Mouse (Mus musculus) thymus, postnatal 14 days (tissue): ENCODE results near the gene Zfp644.
A peak's percentile ranks its signal among the peaks of the same experiment; 100 is the strongest.
"Not testable (repeated sequence)": the region's sequence is repeated elsewhere in the genome, so short reads cannot be mapped to it uniquely, and the experiment has no call there.

ENCODE experiments used
- DNase-seq: peaks from one replicate; pipeline ENCODE4 v3.0.0; 2021

The Zfp644 gene

DNA sequence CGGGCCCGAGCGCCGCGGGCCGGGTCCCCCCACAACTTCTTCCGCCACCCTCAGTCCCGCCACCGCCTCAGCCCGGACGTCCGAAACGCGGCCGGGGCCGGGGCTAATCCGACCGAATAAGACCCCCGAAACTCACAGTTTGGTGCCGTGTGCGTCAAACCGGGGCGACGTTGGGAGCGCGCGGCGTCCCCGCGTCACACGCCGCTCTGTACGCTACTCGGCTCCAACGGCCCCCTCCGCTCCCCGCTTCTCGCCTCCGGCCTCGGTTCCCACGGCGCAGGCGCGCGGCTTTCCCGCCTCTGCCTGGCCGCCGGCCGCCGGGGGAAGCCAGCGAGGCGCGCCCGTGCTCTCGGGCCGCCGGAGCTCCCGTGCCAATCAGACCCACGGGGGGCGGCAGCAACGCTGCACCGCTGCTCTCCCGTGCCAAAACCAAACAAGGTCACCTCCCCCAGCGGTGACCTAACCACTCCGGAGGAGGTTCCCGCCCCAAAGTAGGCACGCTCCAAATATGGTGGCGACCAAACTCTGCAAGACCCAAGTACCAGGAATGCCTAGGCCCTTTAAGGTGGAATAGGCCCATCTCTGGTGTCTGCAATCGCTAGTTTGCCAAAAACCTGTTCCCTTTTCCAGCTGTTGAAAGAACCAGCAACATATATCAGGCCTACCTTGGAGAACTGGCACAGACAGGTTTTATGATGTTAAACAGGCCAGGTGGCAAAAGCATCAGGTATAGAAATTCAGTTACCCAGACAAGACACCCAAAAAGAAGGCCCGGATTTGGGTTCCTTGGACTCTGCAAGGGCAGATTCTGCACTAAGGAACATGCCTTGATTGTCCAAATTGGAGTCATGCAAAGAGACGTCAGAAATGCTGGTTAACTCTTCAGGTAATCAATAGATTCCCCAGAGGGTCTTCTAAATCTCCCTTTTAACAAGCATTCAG is at the start of gene Zfp644:
Gene Zfp644, minus strand, starts transcription at position 892 of the 942 bp plus-strand sequence.
- peak; percentile 91 for DNase-seq

DNA sequence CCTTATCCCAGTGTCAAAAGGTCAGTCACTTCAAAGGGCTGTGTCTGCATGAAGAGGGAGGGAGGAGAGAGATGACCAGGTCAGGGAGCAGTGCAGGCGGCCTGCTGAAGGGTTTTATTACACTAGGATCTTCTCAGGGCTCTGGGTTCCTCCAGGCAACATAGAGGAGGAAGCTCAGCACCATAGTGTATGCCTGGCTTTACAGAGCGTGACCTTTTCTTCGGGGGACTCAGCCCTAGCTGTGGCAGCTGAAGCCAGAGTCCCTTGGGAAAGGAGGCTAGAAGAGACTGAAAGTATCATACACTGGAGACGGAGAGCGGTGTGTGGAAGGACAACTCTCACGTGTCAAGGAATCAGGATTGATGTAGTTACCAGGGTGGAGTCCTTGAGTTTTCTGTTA is 42.6 kb upstream of the Zfp644 start:
- DNase-seq: no peak

DNA sequence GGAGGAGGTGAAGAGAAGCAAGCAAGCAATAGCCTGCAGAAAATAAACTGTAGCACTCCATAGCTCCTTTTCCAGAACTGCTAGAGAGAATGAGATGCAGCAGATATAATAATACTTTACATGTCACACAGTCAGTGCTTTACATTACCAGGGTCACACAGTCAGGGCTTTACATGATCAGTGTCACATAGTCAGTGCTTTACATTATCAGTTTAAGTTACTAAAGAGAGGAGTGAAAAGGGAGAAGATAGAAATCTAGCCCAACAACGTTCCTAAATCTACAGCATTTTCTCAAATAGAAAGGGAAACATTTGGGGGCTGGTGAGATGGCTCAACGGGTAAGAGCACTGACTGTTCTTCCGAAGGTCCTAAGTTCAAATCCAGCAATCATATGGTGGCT is 26.4 kb upstream of the Zfp644 start:
- DNase-seq: no peak

DNA sequence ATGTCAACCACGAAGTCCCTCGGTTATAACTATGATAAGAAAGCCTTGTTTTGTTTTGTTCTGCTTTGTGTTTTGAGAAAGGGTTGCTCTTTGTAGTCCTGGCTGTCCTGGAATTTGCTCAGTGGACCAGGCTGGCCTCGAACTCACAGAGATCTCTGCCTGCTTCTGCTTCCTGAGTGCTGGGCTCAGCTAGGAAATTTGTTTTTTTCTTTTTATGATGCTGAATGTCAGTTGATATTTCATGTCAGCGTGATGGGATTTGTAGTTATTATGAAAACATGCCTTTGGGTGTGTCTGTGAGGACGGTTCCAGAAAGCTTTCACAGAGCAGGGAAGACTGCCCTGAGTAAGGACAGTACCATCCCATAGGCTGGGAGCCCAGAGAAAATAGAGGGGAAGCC is 25.7 kb upstream of the Zfp644 start:
- DNase-seq: no peak

DNA sequence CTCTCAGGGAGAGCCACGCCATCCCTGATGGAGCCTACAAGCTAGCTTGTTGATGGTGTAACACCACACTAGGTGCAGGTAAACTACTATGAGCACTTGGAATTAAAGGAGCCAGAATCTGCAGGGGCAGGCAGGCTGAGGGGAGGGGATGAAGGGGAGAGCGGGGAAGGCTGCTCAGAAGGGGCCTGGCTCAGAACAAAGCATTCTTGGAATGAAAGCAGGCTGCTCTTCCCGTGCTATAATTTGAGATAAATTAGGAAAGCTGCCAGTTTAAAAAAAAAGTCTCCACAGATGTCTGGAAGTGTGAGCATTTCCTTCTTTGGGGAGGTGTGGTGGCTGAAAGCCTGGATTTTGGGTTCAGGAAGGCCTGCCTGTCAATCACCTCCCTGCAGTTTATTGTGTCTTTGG is 14.8 kb upstream of the Zfp644 start:
- no peak for DNase-seq

DNA sequence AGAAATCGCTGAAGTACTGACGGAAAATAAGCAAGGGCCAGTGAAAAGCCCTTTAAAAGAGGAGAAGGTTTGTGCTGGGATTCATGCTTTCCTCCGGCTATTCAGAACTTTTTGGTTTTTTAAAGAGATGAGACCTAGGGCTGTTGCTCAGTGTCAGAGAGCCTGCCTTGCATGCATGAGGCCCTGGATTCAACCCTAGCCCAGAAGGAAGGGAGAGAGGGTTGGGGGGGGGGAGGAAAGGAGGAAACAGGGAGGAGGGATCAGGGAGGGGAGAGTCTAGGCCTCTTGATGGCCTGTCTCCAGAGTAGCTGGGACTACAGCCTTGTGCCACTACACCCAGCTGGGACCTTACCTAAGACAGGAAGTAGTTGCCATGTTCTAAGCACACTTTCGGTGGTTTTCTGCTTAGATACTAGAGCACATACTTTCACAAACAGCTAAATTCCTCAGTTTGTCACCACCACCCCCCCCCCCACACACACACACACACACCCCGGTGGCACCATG is 14.2 kb upstream of the Zfp644 start:
- DNase-seq: no peak

DNA sequence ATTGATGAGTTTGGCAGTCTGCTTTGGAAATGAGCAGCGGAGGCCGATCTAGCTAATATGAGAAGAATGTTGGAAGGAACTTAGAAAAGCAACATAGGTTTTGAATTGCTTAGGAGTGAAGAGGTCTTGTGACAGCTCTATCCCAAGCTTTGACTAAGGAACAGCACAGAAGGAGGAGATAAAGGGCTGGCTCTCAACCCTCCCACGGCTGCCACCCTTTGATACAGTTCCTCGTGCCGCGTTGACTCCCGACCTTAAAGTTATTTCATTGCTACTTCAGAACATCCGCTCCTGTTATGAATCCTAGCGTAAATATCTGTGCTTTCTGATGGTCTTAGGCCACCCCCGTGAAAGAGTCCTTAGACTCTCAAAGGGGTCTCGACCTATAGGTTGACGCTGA is 13.5 kb upstream of the Zfp644 start:
- DNase-seq: no peak

DNA sequence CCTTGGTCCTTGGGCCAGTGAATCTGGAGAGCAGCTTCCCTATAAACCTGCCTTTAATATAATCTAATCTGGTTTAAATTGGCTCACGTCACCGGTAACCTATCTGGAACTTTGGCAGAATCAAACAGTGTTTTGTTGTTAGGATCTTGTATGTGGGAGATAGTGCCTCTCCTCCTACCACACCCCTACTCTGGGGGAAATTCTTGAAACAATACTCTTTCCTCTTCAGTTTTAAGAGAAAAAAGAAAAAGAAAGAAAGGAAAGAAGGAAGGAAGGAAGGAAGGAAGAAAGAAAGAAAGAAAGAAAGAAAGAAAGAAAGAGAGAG is 13.0 kb upstream of the Zfp644 start:
- DNase-seq: no peak

DNA sequence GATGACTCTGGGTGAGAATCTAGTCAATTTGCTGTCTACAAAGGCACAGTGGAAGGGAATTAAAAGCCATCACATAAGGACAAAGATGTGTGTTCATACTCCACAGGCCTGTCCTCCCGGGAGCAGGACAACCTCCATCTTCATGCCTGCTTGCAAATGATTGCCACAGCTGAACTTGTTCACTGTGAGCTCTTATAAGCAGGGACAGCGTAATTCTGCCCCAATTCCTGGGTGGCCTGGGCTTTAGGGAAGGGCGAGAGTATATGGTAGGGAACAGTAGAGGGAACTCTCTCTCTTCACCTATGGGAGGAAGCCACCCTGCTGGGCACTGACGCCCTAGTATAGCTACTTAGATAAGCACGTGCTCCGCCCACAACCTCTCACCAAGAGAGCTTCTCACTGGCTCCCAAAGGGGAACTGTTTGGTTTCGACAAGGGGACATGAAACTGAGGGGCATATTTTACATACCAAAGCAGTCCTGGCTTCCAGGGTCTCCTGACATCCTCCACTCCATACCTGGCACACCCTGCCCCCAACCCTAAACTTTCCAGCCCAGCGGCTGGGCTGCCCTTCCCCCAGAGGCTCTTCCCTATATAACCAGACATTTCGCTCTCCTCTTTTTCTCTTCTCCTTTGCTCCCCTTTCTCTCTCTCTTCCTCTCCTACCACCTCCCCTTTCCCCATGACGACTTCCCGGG is 12.4 kb upstream of the Zfp644 start:
- peak; percentile 23 for DNase-seq

DNA sequence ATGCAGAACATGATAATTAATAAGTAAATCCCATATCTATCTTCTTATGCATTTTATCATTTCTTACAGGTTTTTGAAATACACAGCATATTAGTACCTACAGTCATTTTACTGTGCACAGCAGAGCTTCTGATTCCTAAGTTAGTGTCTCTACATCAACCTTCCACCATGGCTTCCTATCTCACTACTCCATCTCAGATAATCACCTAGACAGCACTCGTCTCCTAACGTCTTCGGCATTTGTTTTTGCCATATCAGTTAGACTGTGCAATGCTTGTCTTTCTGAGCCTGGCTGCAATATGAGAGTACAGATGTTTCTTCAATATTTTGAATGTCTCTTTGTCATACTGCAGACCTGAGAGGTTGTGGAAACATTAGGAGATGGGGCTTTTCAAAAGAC is 9.3 kb upstream of the Zfp644 start:
- DNase-seq: no peak

DNA sequence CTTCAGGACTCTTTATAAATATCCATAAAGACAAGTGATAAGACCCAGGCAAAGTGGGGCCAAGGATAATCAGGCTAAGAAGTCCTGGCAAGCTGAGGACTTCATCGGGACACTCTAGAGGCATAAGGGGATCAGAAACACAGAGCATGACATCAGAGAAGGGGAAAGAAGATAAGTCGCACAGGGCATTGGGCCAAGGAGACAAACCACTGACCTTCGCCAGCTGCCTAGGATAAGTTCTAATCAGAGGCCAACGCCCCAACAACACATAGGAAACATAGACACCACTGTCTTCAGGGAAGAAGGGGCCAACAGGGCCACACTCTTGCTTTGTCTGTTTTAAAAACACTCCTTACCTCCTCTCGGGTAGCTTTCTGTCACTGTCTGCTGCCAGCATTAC is 8.1 kb upstream of the Zfp644 start:
- no peak for DNase-seq

DNA sequence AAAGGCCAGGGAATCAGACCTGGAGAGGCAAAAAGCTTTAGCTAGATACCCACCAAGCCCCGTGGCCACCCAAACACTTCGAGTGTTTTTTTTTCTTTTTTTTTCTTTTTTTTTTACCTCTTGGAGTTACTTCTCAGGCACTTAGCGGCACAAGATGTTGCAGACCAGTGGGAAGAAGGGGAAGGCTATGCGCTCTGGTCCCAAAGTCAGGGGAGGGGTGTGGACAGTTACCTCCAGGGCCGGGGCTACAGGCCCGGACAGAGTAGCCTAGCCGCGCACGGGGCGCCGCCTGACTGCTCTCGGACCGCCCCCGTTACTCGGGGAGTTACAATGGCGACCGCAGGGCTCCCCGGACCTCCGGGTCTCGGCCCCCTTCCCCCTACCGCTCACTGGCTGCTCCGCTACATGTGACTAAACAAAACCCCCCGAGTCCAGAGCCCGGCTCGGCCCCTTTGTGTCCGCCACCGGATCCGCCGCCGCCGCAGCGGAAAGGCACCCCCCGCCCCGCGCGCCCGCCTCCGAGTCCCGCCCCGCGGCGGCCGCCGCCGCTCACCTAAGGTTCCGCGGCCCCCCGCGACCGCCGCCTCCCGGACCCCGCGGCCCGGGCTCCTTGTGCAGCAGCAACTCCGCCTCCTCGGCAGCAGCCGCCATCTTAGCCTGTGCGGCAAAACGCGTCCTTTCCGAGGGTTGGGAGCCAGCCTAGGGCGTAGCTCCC is 1.2 kb downstream of the Zfp644 start:
- DNase-seq: peak; percentile 84

DNA sequence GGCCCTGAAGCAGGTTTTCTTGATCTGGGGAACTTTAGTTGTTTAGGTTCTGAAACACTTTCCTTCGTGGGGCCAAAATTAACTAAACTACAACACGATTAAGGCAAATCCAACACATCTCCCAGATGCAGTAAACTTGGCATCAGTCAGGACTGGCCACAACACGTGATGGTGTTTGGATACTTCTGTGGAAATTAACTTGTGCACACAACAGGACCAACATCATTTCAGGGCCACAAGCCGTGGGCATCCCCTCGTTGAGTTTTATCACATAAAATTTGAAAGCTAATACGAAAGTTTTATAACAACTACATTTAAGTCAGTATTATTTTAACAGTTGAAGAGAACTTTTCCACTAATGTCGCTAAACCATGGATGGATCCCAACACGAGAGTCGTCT is 1.9 kb downstream of the Zfp644 start:
- no peak for DNase-seq

DNA sequence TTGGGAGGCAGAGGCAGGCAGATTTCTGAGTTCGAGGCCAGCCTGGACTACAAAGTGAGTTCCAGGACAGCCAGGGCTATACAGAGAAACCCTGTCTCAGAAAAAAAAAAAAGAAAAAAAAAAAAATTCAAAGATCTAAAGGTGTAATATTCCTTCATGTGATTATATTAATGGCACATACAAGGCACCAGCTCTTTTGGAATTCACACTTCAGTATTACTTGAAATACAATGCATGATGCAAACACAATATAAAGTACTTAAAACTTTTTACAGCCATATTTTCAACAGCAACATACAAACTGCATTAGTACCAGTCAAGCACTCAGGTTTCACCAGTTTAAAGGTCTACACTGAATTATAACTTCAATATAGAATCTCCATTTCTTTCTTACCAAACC is 2.4 kb downstream of the Zfp644 start:
- DNase-seq: no peak

DNA sequence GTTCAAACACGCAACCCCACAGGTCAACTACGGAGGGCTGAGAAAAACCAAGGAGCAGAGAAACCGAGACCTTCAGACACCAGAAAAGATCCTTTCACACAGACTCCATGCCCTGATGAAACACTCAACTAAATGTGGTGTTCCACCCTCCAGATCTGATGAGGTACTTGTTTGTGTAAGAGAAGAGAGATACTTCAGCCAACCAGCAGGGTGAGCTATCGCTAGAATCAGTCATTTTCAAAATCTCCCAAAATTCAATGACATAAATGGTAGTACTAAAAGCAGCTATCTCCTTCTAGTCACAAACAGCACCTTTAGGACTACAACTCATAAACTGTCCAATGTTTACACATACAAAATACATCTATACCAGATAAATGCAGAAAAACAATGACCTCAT is 4.1 kb downstream of the Zfp644 start:
- DNase-seq: peak; percentile 54

DNA sequence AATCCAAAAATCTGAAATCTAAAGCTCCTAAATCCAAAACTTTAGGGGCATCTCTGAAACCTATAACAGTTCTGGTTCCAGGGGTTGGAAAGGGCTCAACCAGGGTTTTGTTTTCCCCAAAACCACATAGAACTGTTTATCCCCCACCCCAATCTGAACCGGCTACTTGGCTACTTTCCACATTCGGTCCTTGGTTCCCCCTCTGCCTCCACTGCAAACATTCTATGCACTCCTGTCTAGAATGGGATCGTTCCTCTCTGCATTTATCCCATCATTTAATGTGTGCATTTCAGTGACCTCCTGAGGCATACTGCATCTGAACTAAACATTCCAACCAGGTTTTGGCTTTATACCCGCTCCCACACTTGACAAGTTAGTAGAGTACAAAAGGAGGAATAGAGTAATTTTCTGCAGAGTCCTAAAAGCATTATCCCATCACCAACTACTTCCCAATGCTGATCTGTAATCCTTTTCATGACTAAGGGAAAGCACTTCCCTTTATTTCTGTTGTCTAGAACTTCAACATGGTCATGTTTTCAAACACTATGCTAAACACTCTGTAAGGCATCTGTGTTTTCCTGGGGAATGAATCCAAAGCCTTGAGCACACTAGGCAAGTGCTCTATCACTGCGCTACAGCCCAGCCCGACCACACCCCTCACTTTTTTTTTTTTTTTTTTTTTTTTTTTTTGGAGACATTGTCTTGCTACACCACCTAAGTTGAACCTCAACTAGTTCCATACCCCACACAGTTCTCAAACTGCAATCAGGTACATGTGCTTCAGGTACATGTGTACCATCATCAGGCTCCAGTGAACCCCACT is 16.2 kb downstream of the Zfp644 start:
- no peak for DNase-seq

DNA sequence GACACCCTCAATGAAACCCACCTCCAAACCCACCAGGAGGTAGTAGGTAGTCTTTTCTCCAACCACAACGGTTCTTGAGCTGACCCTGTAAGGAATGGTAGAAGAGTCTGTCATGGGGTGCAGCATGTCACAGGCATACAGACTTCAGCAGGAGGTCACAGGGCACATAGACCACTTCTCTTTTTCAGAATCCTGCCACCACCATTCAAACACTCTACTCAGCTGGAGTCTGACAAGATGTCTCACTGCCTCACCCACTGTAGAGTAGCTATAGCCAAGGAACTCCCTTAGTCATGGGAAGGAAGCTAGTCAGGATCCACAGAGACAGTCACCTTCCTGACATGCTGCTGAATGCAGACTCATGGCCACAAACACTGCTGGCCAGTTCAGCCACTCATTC is 17.4 kb downstream of the Zfp644 start:
- DNase-seq: no peak

DNA sequence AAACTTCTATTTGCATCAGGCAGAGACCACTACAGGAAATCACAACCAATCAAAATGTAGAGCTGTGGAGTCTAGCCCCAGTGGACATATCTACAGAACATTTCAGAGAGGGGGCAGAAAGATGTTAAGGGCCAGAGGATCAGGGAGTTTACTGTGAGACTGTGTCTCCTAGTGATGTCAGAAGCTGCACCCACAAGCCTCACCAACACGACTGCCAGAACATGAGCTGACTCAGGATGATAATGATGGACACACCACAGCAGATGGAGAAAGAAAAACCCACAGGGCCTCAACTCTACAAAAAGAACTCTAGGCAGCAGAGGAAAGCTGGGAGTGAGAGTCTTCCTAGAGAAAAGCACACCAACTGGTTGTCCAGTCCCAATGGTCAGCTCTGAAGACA is 18.3 kb downstream of the Zfp644 start:
- not testable (repeated sequence) for DNase-seq

DNA sequence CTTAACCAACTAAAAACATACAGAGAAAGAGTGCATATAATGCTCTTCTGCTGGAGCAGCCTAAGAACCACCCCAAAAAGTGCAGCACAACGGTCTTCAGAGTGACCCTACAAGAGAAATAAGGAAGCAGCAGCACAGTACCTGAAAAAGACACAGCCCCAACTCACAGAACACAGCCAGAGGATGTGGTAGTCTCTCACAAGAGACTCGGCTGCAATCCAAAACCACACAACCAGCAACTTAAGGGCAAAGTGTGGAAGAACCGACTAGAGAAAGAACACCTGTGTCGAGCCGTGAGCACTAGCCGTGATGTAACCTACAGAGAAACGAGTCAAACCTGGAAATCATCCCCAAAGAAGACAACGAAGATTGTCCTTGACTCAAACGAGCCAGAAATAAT is 20.3 kb downstream of the Zfp644 start:
- peak; percentile 76 for DNase-seq

DNA sequence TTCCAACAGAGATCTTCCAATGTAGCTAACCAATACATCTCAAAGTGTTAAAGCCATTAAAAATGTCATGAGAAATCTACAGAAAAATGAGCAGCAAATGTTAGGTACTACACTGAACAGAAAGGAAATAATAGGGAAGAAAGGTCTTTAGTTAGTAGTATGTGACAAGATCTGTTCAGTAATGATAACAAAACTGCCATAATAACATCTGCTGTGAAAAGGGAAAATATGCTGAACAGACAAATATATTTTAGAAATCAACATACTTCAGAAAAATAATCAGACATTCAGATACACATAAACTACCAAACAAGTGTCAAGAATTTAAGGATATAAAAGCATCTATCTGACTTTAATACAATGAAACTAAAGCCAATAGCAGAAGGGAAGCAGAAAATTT is 24.5 kb downstream of the Zfp644 start:
- DNase-seq: no peak

DNA sequence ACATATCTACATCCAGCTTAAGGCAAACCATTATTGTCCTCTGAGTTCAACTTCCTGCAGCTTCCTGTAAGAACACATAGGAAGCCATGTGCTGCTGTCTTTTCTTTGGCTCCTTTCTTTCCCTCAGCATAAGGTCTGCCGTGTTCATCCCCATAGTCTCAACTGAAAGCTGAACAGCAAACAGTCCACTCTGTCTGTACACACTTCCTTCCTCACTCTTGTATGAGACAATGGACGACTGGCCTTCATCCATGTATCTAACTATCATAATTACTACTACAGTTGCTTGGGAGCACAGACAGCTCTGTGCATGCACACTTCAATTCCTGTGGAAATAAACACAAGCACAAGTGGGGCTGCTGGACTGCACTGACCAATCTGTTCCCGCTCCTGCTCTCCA is 25.2 kb downstream of the Zfp644 start:
- no peak for DNase-seq

DNA sequence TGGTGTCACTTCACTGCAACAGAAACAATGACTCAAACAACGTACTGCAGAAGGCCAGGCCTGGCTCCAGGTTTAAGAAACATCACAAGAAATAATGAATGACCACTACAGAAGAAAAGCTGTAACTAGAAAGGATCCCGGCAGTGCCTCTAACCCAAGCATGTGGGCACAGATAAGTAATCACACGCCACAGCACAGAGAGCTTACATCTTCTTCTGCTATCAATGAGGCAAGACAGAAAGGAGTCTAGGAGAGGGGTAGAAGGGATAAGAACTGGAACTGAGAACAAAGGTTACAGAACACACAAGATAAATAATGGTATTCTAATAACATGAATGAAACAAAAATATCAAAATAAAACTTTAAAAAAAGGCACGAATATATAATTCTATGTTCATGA is 32.2 kb downstream of the Zfp644 start:
- DNase-seq: no peak

DNA sequence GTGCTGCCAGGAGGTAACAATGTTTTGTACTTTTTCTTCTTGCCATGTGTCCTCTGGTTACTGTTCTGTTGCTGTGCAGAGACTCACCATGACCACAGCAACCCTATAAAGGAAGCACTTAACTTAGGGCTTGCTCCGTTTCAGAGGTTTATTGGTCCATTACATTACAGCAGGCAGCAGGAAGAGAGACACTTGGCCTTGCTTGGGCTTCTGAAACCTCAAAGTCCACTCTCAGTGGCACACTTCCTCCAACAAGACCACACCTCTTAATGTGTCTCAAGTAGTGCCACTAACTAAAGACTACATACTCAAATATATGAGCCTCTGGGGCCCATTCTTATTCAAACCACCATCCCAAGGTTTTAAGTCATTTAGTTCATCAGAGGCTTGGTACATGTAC is 36.2 kb downstream of the Zfp644 start:
- DNase-seq: no peak
